Mouse (Mus musculus): ENCODE results near the gene Gm14139. TPM values are rescaled to one million over a fixed set of nuclear protein-coding genes. Genes with fewer than 3 reads are reported as not detected.
"Not testable (repeated sequence)": the region's sequence is repeated elsewhere in the genome, so short reads cannot be mapped to it uniquely, and the experiment has no call there.

Gm14139 gene
- total RNA-seq (2022), result under 1 TPM in 1 of 4 experiments, not detected in 3; 0.23 TPM

GRCm38 (mm10) chr2:150181570-150181999, at the start of gene Gm14139:
TSS of gene Gm14139 (plus strand) at chr2:150181755.
- DNase-seq (ENCODE audit: low spot score in 2 of 2), result not testable (repeated sequence)

- DNase-seq (ENCODE audit: low spot score in 2 of 2), result not testable (repeated sequence)
Observed at GRCm38 (mm10) chr2:150132002-150132401, 49.6 kb upstream of the Gm14139 start.

- DNase-seq (ENCODE audit: low spot score in 2 of 2), result no peak
Observed at GRCm38 (mm10) chr2:150132773-150133172, 48.8 kb upstream of the Gm14139 start.

GRCm38 (mm10) chr2:150136435-150136897, 45.1 kb upstream of the Gm14139 start, which contains the start of gene Zfp120:
TSS of gene Zfp120 (minus strand) at chr2:150136708.
- peak; percentile 68 to 93 for DNase-seq (ENCODE audit: low spot score in 2 of 2)

GRCm38 (mm10) chr2:150166703-150167102, 14.9 kb upstream of the Gm14139 start:
- DNase-seq (ENCODE audit: low spot score in 2 of 2), result no peak

GRCm38 (mm10) chr2:150173833-150174232, 7.7 kb upstream of the Gm14139 start:
- no peak for DNase-seq (ENCODE audit: low spot score in 2 of 2)

- not testable (repeated sequence) for DNase-seq (ENCODE audit: low spot score in 2 of 2)
Observed at GRCm38 (mm10) chr2:150179579-150179978, 2.0 kb upstream of the Gm14139 start, which contains the start of gene Gm10770. TSS of gene Gm10770 (minus strand) at chr2:150179679.

GRCm38 (mm10) chr2:150181046-150181445, 509 bp upstream of the Gm14139 start:
- DNase-seq (ENCODE audit: low spot score in 2 of 2), result not testable (repeated sequence)

- DNase-seq (ENCODE audit: low spot score in 2 of 2), result peak; percentile 54 to 89
Observed at GRCm38 (mm10) chr2:150217600-150218362, 36.2 kb downstream of the Gm14139 start, which contains the start of gene Zfp937. TSS of gene Zfp937 (plus strand) at chr2:150218073.

GRCm38 (mm10) chr2:150218363-150218725, 36.8 kb downstream of the Gm14139 start:
- DNase-seq (ENCODE audit: low spot score in 2 of 2), result not testable (repeated sequence)

GRCm38 (mm10) chr2:150223263-150223662, 41.7 kb downstream of the Gm14139 start:
- DNase-seq (ENCODE audit: low spot score in 2 of 2), result not testable (repeated sequence)

Other genes with a start within 250 kb of the Gm14139 start
- 10 to 100 TPM; 10.2 to 12.0 (median 11.0) TPM for gene Zfp120, start 45.0 kb upstream of the Gm14139 start, total RNA-seq (2022)
- not detected for gene Gm10770, start 2.1 kb upstream of the Gm14139 start, total RNA-seq (2022)
- 10 to 100 TPM in 2 of 4 experiments, 1 to 10 TPM in 2; 9.8 to 12.7 (median 10.9) TPM for gene Zfp937, start 36.3 kb downstream of the Gm14139 start, total RNA-seq (2022)
- 1 to 10 TPM; 6.3 to 8.1 (median 7.0) TPM for gene Gm21994, start 73.8 kb downstream of the Gm14139 start, total RNA-seq (2022)
- under 1 TPM; 0.15 to 0.33 (median 0.23) TPM for gene Gm14124, start 75.8 kb downstream of the Gm14139 start, total RNA-seq (2022)
- 1 to 10 TPM in 3 of 4 experiments, not detected in 1; 2.0 to 6.2 (median 3.9) TPM for gene Gm10130, start 141.9 kb downstream of the Gm14139 start, total RNA-seq (2022)
- 10 to 100 TPM in 2 of 4 experiments, 1 to 10 TPM in 2; 9.2 to 10.9 (median 9.7) TPM for gene 3300002I08Rik, start 181.0 kb downstream of the Gm14139 start, total RNA-seq (2022)

All from left cerebral cortex, adult 8-10 months (tissue).